Mouse (Mus musculus) erythroblast, embryonic 14.5 days (primary cell): ENCODE measurements at regions not wholly inside any gene's neighbourhood (a gene's known extent, or its start where the extent isn't known, plus 50 kb on each side); places are given as distances from the start of the nearest gene placed in this dataset.

ENCODE experiments used
- H3K27me3 ChIP-seq: 2 replicates; pipeline ENCODE4 v1.6.1; 2012; ENCODE audit warnings: inconsistent platforms; ENCODE audit not compliant: control insufficient read depth
- H3K36me3 ChIP-seq: 2 replicates; pipeline ENCODE4 v1.6.1; 2012; ENCODE audit warnings: mild to moderate bottlenecking, inconsistent platforms; ENCODE audit not compliant: control insufficient read depth
- H3K4me1 ChIP-seq: 2 replicates; pipeline ENCODE4 v1.6.1; 2012; ENCODE audit warnings: inconsistent platforms; ENCODE audit not compliant: control insufficient read depth
- H3K4me3 ChIP-seq: replicated peaks from 2 replicates; pipeline ENCODE3; 2012; ENCODE audit warnings: moderate library complexity, mild to moderate bottlenecking, inconsistent platforms
- H3K9me3 ChIP-seq: 2 replicates; pipeline ENCODE4 v1.6.1; 2012; ENCODE audit warnings: low read length, inconsistent platforms, mixed read lengths; ENCODE audit not compliant: control insufficient read depth
- GATA1 ChIP-seq: IDR thresholded peaks from 2 replicates; pipeline ENCODE4 v1.6.1; 2012; ENCODE audit warnings: low read length, inconsistent platforms, mixed read lengths
- TAL1 ChIP-seq: IDR thresholded peaks from 3 replicates; pipeline ENCODE4 v1.6.1; 2012; ENCODE audit warnings: low read length, inconsistent platforms, mixed read lengths

- TF ChIP-seq GATA1 (no peak), TAL1 (no peak)
- Histone ChIP-seq H3K27me3 (no peaks in the 10 kb centered on the region; the same call in 1 of the 2 replicates), H3K36me3 (no peaks in the 10 kb centered on the region), H3K4me1 (no peaks in the 10 kb centered on the region), H3K4me3 (no peak overlapping the region), H3K9me3 (no peaks in the 10 kb centered on the region)
These were observed 153.3 kb downstream of the Shq1 start for GRCm38 (mm10) chr6:100517662-100518061.

GRCm38 (mm10) chr6:100512676-100513075 lies 158.3 kb downstream of the Shq1 start:
- H3K4me3 ChIP-seq = no peak overlapping the region
- no peaks in the 10 kb centered on the region for H3K9me3 ChIP-seq
- H3K27me3 ChIP-seq = no peaks in the 10 kb centered on the region; the same call in 1 of the 2 replicates
- TF ChIP-seq TAL1 = no peak
- TF ChIP-seq GATA1 = no peak
- no peaks in the 10 kb centered on the region for H3K4me1 ChIP-seq
- no peaks in the 10 kb centered on the region for H3K36me3 ChIP-seq

- no peaks in the 10 kb centered on the region for H3K36me3 ChIP-seq
- H3K27me3 ChIP-seq = no peaks in the 10 kb centered on the region
- no peak overlapping the region for H3K4me3 ChIP-seq
- H3K9me3 ChIP-seq = no peaks in the 10 kb centered on the region
- no peak for TF ChIP-seq TAL1
- no peak for TF ChIP-seq GATA1
- no peaks in the 10 kb centered on the region for H3K4me1 ChIP-seq
These were observed 160.3 kb downstream of the Shq1 start for GRCm38 (mm10) chr6:100510676-100511075.

GRCm38 (mm10) chr6:100505506-100506247 lies 165.3 kb downstream of the Shq1 start:
- Histone ChIP-seq H3K9me3 (no peaks in the 10 kb centered on the region), H3K4me1 (no peaks in the 10 kb centered on the region), H3K27me3 (no peaks in the 10 kb centered on the region), H3K36me3 (no peaks in the 10 kb centered on the region), H3K4me3 (no peak overlapping the region)
- TF ChIP-seq GATA1 = no peak
- no peak for TF ChIP-seq TAL1

- Histone ChIP-seq H3K36me3 (no peaks in the 10 kb centered on the region), H3K4me1 (no peaks in the 10 kb centered on the region), H3K9me3 (no peaks in the 10 kb centered on the region), H3K4me3 (no peak overlapping the region), H3K27me3 (no peaks in the 10 kb centered on the region)
- TF ChIP-seq GATA1 = no peak
- TF ChIP-seq TAL1 = no peak
These were observed 167.8 kb downstream of the Shq1 start for GRCm38 (mm10) chr6:100502961-100503782.

- no peak overlapping the region for H3K4me3 ChIP-seq
- no peaks in the 10 kb centered on the region for H3K36me3 ChIP-seq
- no peaks in the 10 kb centered on the region for H3K4me1 ChIP-seq
- no peaks in the 10 kb centered on the region for H3K9me3 ChIP-seq
- H3K27me3 ChIP-seq = no peaks in the 10 kb centered on the region
- no peak for TF ChIP-seq TAL1
- TF ChIP-seq GATA1 = no peak
These were observed 168.8 kb downstream of the Shq1 start for GRCm38 (mm10) chr6:100502139-100502538.

- H3K9me3 ChIP-seq = no peaks in the 10 kb centered on the region
- no peak overlapping the region for H3K4me3 ChIP-seq
- no peaks in the 10 kb centered on the region for H3K27me3 ChIP-seq
- H3K36me3 ChIP-seq = no peaks in the 10 kb centered on the region
- no peaks in the 10 kb centered on the region for H3K4me1 ChIP-seq
- TF ChIP-seq GATA1 = no peak
- TF ChIP-seq TAL1 = no peak
These were observed 170.2 kb downstream of the Shq1 start for GRCm38 (mm10) chr6:100500741-100501140.

GRCm38 (mm10) chr6:100500060-100500459 lies 170.9 kb downstream of the Shq1 start:
- H3K4me3 ChIP-seq = no peak overlapping the region
- H3K36me3 ChIP-seq = no peaks in the 10 kb centered on the region

GRCm38 (mm10) chr6:100498861-100499271 lies 172.1 kb downstream of the Shq1 start:
- H3K27me3 ChIP-seq = no peaks in the 10 kb centered on the region
- no peak overlapping the region for H3K4me3 ChIP-seq
- no peaks in the 10 kb centered on the region for H3K9me3 ChIP-seq
- TF ChIP-seq TAL1 (no peak), GATA1 (no peak)
- H3K4me1 ChIP-seq = no peaks in the 10 kb centered on the region
- no peaks in the 10 kb centered on the region for H3K36me3 ChIP-seq

More at GRCm38 (mm10) chr6:100500060-100500459, 170.9 kb downstream of the Shq1 start:
- no peak for TF ChIP-seq GATA1
- TF ChIP-seq TAL1 = no peak
- H3K9me3 ChIP-seq = no peaks in the 10 kb centered on the region
- H3K4me1 ChIP-seq = no peaks in the 10 kb centered on the region
- H3K27me3 ChIP-seq = no peaks in the 10 kb centered on the region

GRCm38 (mm10) chr6:100498126-100498525 lies 172.8 kb downstream of the Shq1 start:
- TF ChIP-seq GATA1 (no peak), TAL1 (no peak)

More at GRCm38 (mm10) chr6:100498126-100498525, 172.8 kb downstream of the Shq1 start:
- Histone ChIP-seq H3K36me3 (no peaks in the 10 kb centered on the region), H3K27me3 (no peaks in the 10 kb centered on the region), H3K4me1 (no peaks in the 10 kb centered on the region), H3K9me3 (no peaks in the 10 kb centered on the region), H3K4me3 (no peak overlapping the region)
